Mouse (Mus musculus) ES-CJ7 (cell line): ENCODE results near the gene Ergic1.

Source experiments
- DNase-seq: peaks from one replicate; pipeline ENCODE4 v3.0.0; 2011; ENCODE audit warnings: low read depth, low spot score

Gene Ergic1

DNA sequence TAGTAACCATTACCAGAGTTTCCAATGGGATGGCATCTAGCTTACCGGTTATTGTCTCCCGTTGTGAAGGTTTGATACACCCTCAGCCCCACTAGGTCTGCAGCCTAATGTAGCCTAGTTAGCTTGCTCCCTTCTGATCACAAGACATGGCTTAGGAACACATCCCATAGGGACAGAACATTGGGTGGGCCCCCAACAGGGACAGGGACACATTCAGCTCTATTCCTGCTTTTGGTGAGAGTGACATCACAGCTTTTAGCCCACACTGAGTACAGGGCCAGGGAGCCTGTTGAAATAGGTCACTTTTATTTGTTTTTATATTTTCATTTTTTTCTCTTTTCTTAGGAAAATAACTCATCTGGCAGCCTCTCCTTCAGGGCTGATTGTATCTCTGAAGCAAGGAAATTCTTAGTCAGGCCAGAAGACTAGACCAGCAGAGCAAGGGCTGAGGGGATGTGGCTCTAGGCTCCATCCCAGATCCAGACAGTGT, 64.3 kb downstream of the Ergic1 start:
- DNase-seq: no peak

DNA sequence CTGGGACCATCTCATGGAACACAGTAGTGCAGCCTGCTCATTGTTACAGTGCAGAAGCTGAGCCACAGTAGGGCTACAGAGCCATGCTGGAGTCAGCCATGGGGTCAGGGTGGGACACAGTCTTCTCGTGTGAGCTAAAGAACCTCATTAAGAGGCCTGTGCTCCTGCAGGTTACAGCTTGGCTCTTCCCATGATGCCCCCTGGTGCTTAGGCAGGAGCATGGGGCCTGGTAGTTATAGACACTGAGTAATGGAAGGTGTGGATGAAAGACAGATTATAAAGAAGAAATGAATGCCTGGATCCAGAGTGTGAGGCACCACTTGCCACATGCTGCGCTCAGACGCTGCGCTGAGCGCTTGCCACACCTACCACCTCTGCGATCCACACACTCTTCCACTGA, 67.2 kb downstream of the Ergic1 start:
- DNase-seq: no peak

DNA sequence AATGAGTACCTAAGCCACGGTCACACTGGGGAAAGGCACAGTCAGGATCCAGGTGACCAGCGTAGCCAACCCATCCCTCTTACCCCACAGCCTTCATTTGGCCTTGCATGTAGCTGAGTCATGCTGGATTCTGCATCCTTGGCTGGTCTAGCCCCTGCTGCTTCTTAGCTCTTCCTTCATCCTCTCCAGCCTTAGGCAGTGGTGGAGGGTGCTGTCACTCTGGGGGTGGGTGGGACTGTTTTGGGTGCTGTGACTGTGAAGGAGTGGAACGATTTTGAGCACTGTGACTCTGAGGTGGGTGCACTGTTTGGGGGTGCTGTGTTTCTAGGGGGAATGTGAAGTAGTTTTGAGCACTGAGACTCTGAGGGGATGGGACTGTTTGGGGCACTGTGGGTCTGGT, 67.6 kb downstream of the Ergic1 start:
- DNase-seq: no peak

DNA sequence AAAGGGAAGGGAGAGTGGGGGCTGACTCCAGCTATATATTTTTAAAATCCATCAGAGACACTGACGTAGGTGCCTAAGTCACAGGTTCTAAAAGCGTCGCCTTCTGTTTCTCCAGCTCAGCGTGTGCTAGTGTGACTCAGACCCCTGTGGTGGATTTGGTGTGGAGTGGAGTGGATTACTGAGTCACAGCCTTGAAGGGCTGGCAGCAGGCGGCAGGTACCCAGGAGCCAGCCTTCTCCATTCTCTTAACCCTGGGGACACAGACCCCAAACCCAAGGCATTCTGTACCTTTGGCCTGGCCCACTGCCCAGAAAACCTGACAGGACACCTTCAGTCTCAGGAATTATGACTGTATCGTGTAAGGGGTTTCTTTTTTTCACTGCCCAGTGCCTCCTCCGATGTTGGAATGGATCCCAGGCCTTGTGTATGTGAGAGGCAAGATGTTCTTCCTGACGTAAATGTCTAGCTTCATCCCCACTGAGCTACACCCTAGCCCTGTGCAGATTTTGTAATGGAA, 70.6 kb downstream of the Ergic1 start:
- DNase-seq: no peak

DNA sequence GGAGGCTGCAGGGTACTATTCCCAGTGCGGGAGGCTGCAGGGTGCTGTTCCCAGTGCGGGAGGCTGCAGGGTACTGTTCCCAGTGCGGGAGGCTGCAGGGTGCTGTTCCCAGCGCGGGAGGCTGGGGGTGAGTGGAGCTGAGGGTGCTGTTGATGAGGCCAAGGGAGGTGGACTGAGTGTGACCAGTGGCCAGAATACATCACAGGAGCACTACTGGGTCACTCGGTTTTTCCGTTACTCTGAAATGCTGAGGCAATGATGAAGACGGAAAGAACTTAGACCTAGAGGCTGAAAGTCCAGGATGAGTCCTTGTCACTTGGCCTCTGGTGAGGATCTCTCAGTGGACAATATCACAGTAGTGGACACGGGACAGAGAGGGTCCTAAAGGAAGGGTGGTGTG, 71.9 kb downstream of the Ergic1 start:
- no peak for DNase-seq

DNA sequence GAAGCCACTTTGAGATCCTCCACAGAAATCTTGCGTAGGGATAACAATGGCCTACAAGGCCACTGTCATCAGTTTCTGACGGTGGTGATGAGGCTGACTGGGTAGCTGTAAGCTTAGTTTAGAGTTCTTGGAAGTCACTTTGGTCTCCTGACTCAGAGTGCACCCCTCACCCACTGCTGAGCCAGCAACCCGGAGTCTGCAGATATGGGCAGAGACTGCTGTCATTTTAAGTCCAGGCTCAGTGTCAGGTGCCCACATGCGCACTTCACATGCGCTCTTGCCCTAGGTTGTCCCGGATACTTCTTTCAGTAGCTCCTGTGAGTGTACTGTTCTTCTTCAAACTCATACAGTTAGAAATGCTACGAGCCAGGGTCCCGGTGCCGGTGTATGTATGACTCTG, 72.6 kb downstream of the Ergic1 start:
- DNase-seq: no peak

DNA sequence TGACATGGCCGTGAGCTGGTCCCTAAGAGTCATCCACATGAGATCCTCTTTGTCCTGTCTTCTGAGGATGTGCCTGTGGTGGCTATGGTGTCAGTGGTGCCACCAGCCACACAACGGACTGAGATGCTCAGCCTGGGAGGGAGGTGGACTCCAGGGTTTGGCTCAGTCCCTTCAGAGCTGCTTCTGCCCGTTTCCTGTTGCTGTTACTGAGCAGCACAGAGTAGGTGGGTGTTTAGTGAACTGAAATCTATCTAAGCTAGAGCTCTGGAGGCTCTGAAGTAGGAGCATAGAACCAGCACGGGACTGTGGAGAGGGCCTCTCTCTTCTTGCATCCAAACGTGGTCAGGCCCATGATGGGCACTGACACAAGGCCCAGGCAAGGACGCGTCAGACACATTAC, 73.2 kb downstream of the Ergic1 start:
- no peak for DNase-seq

DNA sequence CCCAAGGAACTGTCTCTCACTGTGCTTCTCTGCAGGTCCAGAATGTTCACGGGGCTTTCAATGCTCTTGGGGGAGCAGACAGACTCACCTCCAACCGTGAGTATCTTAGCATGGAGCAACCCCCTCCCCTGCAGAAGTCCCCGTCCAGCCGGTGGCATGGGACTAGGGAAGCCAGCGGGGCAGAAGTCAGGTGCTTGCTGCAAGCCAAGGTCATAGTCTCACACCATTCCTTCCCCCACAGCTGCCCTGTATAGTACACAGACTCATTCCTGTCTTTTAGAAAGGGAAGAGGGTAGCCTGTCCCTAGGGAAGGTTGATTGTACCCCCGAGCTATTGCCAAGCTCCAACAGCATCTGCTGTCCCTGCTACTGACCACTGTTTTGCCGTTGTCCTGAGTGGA, 74.7 kb downstream of the Ergic1 start:
- no peak for DNase-seq

DNA sequence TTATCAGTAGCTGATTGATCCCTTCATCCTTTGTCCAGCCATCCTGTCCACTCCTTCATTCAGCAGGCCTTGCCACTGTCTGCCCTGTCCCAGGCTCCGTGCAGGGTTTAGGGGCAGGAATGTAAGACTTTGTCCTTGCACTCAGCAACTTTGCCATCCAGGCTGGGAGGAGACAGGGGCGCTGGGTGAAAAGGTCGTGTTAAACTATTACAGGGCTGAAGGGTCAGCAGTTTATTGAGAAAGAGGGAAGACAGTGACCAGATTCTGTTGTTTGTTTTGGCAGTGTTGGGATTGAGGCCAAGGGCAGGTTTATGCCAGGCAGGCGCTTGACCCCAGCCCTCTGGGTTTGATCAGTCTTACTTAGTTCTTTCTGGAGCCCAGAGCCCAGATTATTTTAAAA, 76.6 kb downstream of the Ergic1 start:
- DNase-seq: no peak

DNA sequence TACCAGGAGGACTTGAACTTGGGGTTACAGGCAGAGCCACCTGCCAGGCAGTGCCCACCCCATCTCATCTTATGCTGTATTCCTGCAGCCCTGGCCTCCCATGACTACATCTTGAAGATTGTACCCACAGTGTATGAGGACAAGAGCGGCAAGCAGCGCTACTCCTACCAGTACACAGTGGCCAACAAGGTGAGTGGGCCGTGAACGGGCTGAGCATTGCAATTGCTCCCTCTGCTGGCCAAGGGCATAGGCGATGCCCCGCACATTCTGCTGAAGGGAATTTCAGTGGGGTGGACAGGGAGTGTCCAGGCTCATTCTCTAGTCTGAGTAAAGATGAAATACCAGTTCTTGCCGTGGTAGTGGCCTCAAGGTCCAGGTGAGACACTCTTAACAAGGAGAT, 77.4 kb downstream of the Ergic1 start:
- peak; percentile 47 for DNase-seq

DNA sequence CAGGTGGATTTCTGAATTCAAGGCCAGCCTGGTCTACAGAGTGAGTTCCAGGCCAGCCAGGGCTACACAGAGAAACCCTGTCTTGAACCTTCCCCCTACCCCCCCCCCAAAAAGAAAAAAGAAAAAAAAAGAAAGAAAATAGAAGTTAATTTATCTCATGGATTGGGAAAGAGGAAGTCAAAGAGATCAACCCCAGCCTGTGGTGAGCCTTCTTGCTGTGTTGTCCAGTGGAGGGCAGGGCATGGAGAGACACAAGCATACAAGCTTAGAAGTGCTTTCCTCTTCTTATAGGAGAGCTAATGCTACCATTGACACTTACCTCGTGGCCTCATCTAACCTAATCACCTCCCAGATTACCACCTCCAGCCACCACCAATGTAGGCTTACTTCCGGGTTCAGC, 78.5 kb downstream of the Ergic1 start:
- DNase-seq: no peak

DNA sequence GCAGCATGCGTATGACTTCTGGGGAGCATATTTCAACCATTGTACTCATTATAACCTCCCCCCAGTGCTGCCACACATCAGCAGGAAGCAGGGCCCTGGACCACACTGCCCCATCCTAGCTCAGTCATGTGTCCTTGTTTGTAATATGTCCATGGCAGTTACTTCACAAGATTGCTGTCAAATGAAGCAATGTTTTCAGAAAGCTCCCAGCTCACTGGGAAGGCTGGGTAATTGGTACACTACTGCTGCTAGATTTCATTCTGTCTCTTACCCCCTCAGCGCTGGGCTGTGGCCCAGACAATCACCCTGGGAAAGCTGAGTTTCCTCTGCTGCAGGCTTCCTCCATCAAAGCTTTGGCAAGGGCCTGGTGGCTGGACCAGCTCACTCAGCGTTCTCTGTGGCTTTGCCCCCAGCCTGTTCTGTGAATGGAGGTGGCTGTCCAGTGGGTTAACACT, 79.0 kb downstream of the Ergic1 start:
- no peak for DNase-seq

DNA sequence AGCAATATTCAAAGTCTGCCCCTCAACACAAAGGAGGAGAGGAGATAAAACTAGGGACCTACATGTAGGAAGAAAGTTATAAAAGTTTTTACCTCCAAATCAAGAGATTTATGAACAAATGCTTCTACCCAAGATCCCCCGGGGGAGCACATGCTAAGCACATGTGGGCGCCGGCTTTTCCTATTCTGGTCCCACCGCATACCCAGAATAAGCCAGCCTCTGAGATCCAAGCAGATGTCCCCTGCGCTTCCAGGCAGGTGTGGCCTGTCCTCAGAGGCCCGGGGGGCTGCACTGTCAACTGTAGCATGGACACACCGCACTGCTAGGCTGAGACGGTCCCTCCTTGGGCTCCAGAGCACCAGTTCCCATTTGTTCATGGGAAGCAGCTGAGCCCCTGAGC, 82.2 kb downstream of the Ergic1 start:
- DNase-seq: no peak

DNA sequence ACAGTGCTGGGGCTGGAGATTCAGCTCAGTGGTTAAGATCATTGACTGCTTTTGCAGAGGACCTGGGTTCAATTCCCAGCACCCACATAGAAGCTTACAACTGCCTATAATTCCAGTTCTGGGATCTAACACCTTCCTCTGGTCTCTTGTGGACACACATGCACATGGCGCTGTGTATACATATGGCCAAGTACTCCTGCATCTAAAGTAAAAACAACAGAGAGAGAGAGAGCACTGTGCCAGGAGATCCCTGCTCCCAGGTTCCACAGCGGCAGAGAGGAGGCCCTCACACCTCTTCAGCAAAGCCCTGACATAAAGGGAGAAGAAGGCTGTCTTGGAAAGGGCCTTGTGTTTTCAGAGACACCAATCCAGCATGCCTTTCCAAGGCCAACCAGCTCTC, 82.7 kb downstream of the Ergic1 start:
- DNase-seq: no peak

DNA sequence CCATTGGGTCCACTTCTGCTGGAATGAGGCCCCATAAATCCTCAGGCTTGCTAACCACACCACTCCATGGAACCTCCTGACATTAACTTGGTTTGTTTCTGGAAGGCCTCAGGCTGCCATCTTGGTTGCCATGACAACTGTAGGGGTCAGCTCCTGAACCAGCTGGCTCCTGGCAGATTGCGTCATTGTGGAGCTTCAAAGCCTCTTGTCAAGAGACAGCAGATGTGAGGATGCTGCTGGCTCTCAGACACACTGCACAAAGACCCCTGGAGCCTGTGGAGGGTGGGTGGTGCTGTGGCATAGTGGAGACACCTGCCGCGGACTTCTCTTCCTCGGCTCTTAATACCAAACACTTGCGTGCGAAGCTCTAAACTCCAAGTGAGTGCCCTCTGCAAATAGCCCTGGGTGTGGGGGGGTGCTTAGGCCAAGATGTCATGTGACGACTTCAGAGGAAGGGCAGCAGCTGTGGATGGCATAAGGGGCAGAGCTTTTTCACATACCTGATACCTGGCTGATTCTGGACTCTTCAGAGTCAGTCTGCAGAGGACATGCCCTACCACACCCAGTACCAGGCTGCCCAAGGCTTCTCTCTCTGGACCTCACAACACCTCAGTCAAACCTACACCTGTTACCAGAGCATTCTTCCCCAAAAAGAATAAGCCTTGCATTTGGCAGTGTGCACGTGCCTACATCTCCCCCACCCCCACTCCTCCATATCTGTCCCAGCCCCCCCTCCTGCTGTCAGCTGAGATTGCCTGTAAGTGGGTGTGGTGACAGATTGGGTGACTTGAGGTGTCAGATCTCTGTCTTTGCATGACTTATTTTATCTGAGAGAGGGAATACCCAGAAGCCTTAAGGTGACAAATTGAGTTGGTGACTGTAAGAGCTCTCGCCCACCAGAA, 83.5 kb downstream of the Ergic1 start:
- DNase-seq: peak; percentile 47

DNA sequence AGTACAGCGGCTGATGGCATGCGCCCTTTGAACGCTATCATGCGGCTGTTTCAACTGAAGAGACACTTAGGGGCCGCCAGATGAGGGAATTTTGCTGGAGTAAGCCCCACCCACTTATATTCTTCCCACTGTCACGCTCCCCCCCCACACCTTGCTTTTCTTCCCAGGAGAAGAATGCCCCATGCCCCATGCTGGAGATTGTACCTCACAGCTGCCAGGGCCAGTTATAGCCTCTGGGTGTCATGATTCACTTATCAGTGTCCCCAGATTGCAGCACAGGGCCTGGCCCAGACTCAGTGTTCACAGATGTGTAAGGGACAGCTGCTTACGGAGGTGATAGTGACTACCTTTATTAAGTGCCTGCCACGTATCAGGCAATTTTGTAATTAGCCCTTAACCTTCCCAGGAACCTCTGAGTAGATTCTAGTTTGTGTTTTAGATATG, 84.1 kb downstream of the Ergic1 start:
- no peak for DNase-seq

DNA sequence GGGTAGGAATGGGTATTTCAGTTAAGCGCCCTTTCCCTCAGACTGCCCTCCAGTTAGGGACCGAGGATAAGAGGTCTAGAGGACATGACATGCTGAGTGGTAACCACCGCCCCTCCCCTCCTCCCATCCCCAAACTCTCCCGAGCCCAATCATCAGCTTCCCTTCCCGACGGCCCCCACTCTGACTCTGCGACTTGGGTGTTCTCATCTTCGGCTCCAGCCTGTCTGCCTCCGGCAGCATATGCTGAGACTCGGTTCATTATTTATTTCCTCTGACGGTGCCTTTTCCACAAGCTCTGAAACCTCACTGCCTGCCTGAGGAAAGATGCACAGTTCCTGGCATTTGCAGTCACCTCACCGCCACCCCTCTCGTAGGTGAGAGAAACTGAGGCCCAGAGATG, 86.0 kb downstream of the Ergic1 start:
- no peak for DNase-seq

DNA sequence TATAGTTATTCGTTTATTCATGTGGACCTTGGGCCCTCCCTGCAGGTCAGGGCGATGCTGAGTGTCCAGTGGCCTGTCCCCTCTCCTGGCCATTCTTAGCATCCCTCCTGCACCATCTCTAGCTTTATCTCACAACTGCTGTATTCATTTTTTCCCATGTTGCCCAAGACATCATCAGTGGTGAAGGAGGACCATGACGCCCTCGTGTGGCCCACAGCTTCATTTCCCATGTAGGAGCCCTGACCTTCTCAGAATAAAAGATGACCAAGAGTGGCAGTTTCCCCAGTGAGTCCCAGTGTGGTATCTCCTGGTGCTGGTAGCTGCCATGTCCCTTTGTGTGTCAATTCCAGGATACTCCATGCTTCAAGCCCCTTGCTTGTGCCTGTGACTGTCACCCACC, 88.3 kb downstream of the Ergic1 start:
- DNase-seq: no peak

DNA sequence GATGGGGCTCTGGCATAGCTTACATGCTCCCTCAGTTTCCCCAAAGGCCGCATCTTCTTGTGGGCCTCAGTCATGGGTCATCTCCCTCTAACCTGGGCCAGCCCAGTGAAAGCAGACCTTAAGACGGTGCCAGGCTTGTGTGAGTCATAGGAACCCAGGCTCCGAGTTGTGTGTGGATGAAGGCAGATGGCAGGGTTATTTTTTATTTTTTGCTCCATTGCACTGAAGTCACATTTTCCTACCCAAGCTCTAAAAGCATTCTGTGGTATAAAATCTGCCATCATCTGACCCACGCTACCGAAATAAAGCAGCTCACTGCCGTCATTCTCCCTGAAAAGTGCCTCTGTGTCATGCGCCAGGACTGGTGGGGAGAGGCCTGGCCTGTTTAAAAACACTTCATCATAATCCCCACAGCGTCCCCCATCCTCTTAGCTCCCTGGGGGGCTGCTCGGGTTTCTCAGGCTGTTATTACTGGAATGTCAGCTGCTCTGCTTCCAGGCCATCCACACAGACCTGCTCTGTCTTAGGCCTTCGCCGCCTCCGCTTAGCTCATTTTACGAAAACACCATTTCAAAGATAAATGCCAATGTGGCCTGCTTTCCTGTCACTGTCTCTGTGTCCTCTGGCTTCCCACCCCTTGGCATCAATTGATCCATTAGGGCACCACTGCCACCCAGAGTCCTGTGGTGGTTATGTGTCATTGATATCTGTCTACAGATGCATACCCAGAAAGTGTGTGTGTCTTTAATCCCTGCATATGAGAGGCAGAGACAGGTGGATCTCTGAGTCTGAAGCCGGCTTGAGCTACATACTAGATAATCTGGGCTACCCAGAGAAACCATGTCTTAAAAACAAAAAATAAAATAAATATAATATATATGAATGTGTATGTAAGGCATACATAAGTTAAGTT, 89.4 kb downstream of the Ergic1 start:
- no peak for DNase-seq

DNA sequence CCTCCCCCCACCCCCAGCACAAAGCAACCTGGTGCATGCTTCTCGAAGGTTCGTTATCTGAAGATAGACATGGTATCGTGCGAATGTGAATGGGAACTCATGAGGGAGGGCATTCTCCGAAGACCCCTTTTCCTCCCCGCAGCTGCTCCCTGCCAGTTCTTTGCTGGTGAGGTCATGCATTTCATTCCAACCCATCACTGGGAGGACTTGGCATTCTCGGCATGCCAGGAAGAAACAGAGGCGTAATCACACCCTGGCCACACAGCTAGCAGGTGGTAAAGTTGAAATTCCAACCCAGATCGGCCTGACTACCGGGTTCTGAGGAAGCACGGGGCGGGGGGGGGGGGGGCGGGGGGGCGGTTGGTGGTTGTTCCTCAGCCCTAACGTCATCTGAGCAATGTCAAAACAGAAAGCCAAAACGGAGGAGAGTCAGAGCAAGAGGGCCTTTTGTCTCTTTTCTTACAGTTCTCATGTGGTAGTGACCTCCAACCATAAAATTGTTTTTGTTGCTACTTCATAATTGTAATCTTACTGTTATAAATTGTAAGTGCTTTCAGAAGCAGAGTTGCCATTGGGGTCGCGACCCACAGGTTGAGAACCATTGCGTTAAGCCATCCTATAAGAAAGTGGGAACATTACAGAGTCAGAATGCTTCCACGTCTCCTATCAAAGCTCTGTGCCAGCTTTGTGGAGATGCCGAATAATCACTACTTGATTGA, 97.7 kb downstream of the Ergic1 start:
- no peak for DNase-seq

DNA sequence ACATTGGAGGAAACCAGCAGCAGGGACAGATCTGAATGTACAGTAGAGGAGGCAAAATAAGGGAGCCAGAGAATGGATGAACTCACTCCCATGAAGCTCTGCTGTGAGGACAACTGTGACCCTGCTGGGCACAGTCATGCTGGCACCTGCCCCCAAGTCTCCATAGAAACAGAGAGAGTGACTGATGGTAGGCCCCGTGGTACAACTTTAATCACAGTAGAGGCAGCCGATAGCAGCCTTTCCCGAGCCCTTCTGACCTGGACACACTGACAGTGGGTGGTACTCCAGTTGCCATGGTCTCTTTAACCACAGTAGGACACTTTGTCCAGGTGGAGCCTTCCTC, 98.3 kb downstream of the Ergic1 start:
- DNase-seq: no peak
